Comparison of ENCODE assay signal across 8 mouse cellular contexts in genomic region chr4:119121249-119121648, GRCm38 (mm10). TPM values are rescaled to one million over a fixed set of nuclear protein-coding genes. Genes with fewer than 3 reads are reported as not detected.
DNase-seq lines count a peak whose midpoint lies in the region; ATAC-seq lines count a peak whose summit lies in the region.

No protein-coding gene starts in this region.

- WGBS in hindbrain, embryonic 12.5 days: 56% methylated on average over 4 of the region's 4 CpGs
- 70% methylated on average over 4 of the region's 4 CpGs for WGBS in hindbrain, embryonic 11.5 days
- 43% methylated on average over 4 of the region's 4 CpGs for WGBS in forebrain, embryonic 15.5 days

- peaks cover 30% of the 10 kb centered on the region for H3K36me3 ChIP-seq in hindbrain, embryonic 12.5 days
- 0 out of 2 replicates have a peak, but pooled peaks cover 3% of the 10 kb centered on the region for H3K36me3 ChIP-seq in hindbrain, embryonic 11.5 days (ENCODE audit: control insufficient read depth, insufficient read depth, low read length)
- H3K36me3 ChIP-seq in forebrain, embryonic 15.5 days: peaks cover 9% of the 10 kb centered on the region; the same call in 1 of the 2 replicates

- no peak overlapping the region for H3K9ac ChIP-seq in hindbrain, embryonic 12.5 days
- H3K9ac ChIP-seq in hindbrain, embryonic 11.5 days (ENCODE audit: low read depth, low read length): no peak overlapping the region
- no peak overlapping the region for H3K9ac ChIP-seq in forebrain, embryonic 15.5 days (replicated peaks)

- no peak for DNase-seq in hindbrain, embryonic 11.5 days (ENCODE audit: low spot score)
- DNase-seq in adipocyte (ENCODE audit: low spot score): peak; percentile 94
- DNase-seq in heart, adult 18-20 months: peak; percentile 87 to 88
- peak; percentile 84 for DNase-seq in kidney, postnatal 10 days
- peak; percentile 87 to 91 for DNase-seq in lung, adult 18-20 months
- peak; percentile 48 for DNase-seq in urinary bladder, postnatal 10 days (ENCODE audit: low spot score)

- H3K9me3 ChIP-seq in hindbrain, embryonic 12.5 days (replicated peaks): no peaks in the 10 kb centered on the region
- H3K9me3 ChIP-seq in hindbrain, embryonic 11.5 days (ENCODE audit: control insufficient read depth, low read length): no peaks in the 10 kb centered on the region
- no peaks in the 10 kb centered on the region for H3K9me3 ChIP-seq in forebrain, embryonic 15.5 days

- no peaks in the 10 kb centered on the region for H3K27me3 ChIP-seq in hindbrain, embryonic 12.5 days
- H3K27me3 ChIP-seq in hindbrain, embryonic 11.5 days (ENCODE audit: control insufficient read depth, insufficient read depth, low read length): no peaks in the 10 kb centered on the region
- no peaks in the 10 kb centered on the region for H3K27me3 ChIP-seq in forebrain, embryonic 15.5 days

- no peak overlapping the region for H3K27ac ChIP-seq in hindbrain, embryonic 12.5 days
- no peak overlapping the region for H3K27ac ChIP-seq in hindbrain, embryonic 11.5 days (ENCODE audit: low read depth, low read length)
- H3K27ac ChIP-seq in forebrain, embryonic 15.5 days (replicated peaks): no peak overlapping the region

- no peak overlapping the region for H3K4me2 ChIP-seq in hindbrain, embryonic 12.5 days (replicated peaks)
- no peak overlapping the region for H3K4me2 ChIP-seq in hindbrain, embryonic 11.5 days (replicated peaks; ENCODE audit: low read depth, low read length)
- no peak overlapping the region for H3K4me2 ChIP-seq in forebrain, embryonic 15.5 days (replicated peaks)

- peak; percentile 24; the same call in 1 of the 2 replicates for ATAC-seq in hindbrain, embryonic 12.5 days (ENCODE audit: low FRiP score)
- no peak for ATAC-seq in hindbrain, embryonic 11.5 days (ENCODE audit: low FRiP score)
- ATAC-seq in forebrain, embryonic 15.5 days (replicated peaks): no peak

- 0 out of 2 replicates have a peak, but pooled peaks cover 2% of the 10 kb centered on the region for H3K4me1 ChIP-seq in hindbrain, embryonic 12.5 days
- H3K4me1 ChIP-seq in hindbrain, embryonic 11.5 days (replicated peaks; ENCODE audit: control insufficient read depth, insufficient read depth, low read length): peaks cover under 1% of the 10 kb centered on the region; the same call in 1 of the 2 replicates
- no peaks in the 10 kb centered on the region for H3K4me1 ChIP-seq in forebrain, embryonic 15.5 days

- H3K4me3 ChIP-seq in hindbrain, embryonic 12.5 days: no peak overlapping the region
- H3K4me3 ChIP-seq in hindbrain, embryonic 11.5 days (ENCODE audit: low read depth, low read length): no peak overlapping the region
- no peak overlapping the region for H3K4me3 ChIP-seq in forebrain, embryonic 15.5 days

RNA-seq across cellular contexts. Expression of gene Slc2a1, which starts 12.7 kb away (rescaled TPM):
- polyA plus RNA-seq in hindbrain, embryonic 12.5 days (2016; fragmentation: Nextera tagmentation; extraction: Ambion mirVana): 103 and 112 TPM in 2 replicates
- 134 and 137 TPM in 2 replicates for polyA plus RNA-seq in hindbrain, embryonic 11.5 days (2014; fragmentation: Nextera tagmentation; extraction: Ambion mirVana)
- total RNA-seq in heart, adult 18-20 months (2021): 10 to 100 TPM; 12.2 to 13.5 TPM
- 89.5 and 89.7 TPM in 2 replicates for polyA plus RNA-seq in forebrain, embryonic 15.5 days (2015; fragmentation: Nextera tagmentation; extraction: Ambion mirVana)

RNA-seq across cellular contexts. Expression of gene Zfp691, which starts 52.7 kb away (rescaled TPM):
- 7.3 and 9.7 TPM in 2 replicates for polyA plus RNA-seq in hindbrain, embryonic 12.5 days (2016; fragmentation: Nextera tagmentation; extraction: Ambion mirVana)
- 7.4 and 8.3 TPM in 2 replicates for polyA plus RNA-seq in hindbrain, embryonic 11.5 days (2014; fragmentation: Nextera tagmentation; extraction: Ambion mirVana)
- 10 to 100 TPM; 20.0 to 23.4 TPM for total RNA-seq in heart, adult 18-20 months (2021)
- 5.0 and 5.4 TPM in 2 replicates for polyA plus RNA-seq in forebrain, embryonic 15.5 days (2015; fragmentation: Nextera tagmentation; extraction: Ambion mirVana)
